26 mouse cellular contexts compared by ENCODE assay signal in genomic region chr10:25531335-25531734, GRCm38 (mm10). TPM values are rescaled to one million over a fixed set of nuclear protein-coding genes. Genes with fewer than 3 reads are reported as not detected.
"Had no signal": no experiment of that assay in that cellular context is flagged by ENCODE, and none has a peak within 500 bp of the region (broad histone marks: within the 10 kb centered on the region; RNA-seq: fewer than 3 reads in every experiment).

No protein-coding gene starts in this region.

- ATAC-seq: liver, postnatal 0 days; midbrain, embryonic 15.5 days had no signal

- H3K27me3 ChIP-seq: limb, embryonic 12.5 days; liver, embryonic 13.5 days; midbrain, embryonic 15.5 days; stomach, embryonic 15.5 days had no signal

- H3K27ac ChIP-seq: kidney, postnatal 0 days; limb, embryonic 12.5 days; liver, embryonic 13.5 days; macrophage; midbrain, embryonic 15.5 days; stomach, embryonic 15.5 days had no signal

- H3K4me3 ChIP-seq: limb, embryonic 12.5 days; liver, embryonic 13.5 days; megakaryocyte, embryonic 14.5 days; midbrain, embryonic 15.5 days; stomach, embryonic 15.5 days had no signal

- DNase-seq: kidney, adult 11 months; kidney, adult 9 months; kidney, postnatal 36 days; layer of hippocampus, adult 9-11 months; layer of hippocampus, postnatal 36 days; liver; liver, embryonic 13.5 days; liver, postnatal 0 days; spleen, adult 18-20 months; thymus, adult 2 months; thymus, postnatal 25 days had no signal

- H3K9ac ChIP-seq: limb, embryonic 12.5 days; liver, embryonic 13.5 days; liver, postnatal 0 days; midbrain, embryonic 15.5 days; stomach, embryonic 15.5 days had no signal

- H3K4me2 ChIP-seq: limb, embryonic 12.5 days; liver, embryonic 13.5 days; midbrain, embryonic 11.5 days; midbrain, embryonic 15.5 days; stomach, embryonic 15.5 days had no signal

- H3K9me3 ChIP-seq: limb, embryonic 12.5 days; liver, embryonic 13.5 days; megakaryocyte, embryonic 14.5 days; midbrain, embryonic 15.5 days; stomach, embryonic 15.5 days had no signal

- H3K36me3 ChIP-seq: limb, embryonic 12.5 days; liver, embryonic 13.5 days; midbrain, embryonic 15.5 days; stomach, embryonic 15.5 days had no signal

- H3K4me1 ChIP-seq: limb, embryonic 12.5 days; liver, embryonic 13.5 days; megakaryocyte, embryonic 14.5 days; midbrain, embryonic 15.5 days; stomach, embryonic 15.5 days had no signal

RNA-seq across cellular contexts. Expression of gene Smlr1, which starts 4.7 kb away (rescaled TPM):
- total RNA-seq: layer of hippocampus, adult 18-20 months; layer of hippocampus, postnatal 36 days; left cerebral cortex, adult 8-10 months; left cerebral cortex, postnatal 25 days; monocyte, adult 5-6 weeks; neutrophil, adult 5-6 weeks had no signal
- polyA plus RNA-seq: limb, embryonic 12.5 days; lung, embryonic 16.5 days; macrophage; midbrain, embryonic 11.5 days; midbrain, embryonic 15.5 days; testis, adult 2 months; thymus, adult 2 months; urinary bladder, adult 2 months had no signal
